Mouse (Mus musculus) testis, adult 2 months (tissue): Measurements from ENCODE around the gene Rpl10a.

Experiments
- CTCF ChIP-seq: fragments of 200-500 bp; IDR thresholded peaks from 2 replicates; pipeline ENCODE4 v1.5.1; 2012; ENCODE audit warnings: low read depth, mild to moderate bottlenecking, inconsistent platforms, low read length, moderate library complexity; ENCODE audit not compliant: control insufficient read depth, insufficient read depth, insufficient replicate concordance
- POLR2A ChIP-seq: fragments of 200-500 bp; IDR thresholded peaks from 2 replicates; pipeline ENCODE4 v1.6.1; 2012; ENCODE audit warnings: low read depth, mild to moderate bottlenecking, inconsistent platforms, low read length, moderate library complexity; ENCODE audit not compliant: control insufficient read depth

DNA sequence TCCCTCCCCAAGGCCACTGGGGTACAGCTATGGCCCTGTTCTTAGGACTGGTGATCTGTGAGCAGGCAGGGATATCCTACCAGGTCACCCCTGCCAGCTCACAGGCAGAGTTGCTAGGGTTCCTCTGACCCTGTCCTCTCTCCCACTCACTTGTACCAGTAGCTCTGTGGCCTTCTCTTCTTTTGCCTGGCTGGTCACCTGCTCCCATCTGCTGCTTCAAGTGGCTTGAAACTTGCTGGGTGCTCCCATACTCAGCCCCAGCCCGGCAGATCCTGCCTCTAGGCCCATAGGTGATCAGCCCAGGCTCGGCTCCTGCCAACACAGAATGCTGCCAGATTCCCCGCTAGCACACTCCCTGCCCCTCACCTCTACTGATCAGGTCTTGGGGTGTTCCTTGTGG lies 27.4 kb upstream of the Rpl10a start:
- TF ChIP-seq POLR2A (no peak), CTCF (no peak)
